Mouse (Mus musculus) telencephalon, adult 2 months (tissue): ENCODE data around the gene Helz2.

Source experiments
- DNase-seq: peaks from one replicate; pipeline ENCODE4 v3.0.0-alpha.2; 2011; ENCODE audit warnings: low read depth, low spot score

Gene Helz2

DNA sequence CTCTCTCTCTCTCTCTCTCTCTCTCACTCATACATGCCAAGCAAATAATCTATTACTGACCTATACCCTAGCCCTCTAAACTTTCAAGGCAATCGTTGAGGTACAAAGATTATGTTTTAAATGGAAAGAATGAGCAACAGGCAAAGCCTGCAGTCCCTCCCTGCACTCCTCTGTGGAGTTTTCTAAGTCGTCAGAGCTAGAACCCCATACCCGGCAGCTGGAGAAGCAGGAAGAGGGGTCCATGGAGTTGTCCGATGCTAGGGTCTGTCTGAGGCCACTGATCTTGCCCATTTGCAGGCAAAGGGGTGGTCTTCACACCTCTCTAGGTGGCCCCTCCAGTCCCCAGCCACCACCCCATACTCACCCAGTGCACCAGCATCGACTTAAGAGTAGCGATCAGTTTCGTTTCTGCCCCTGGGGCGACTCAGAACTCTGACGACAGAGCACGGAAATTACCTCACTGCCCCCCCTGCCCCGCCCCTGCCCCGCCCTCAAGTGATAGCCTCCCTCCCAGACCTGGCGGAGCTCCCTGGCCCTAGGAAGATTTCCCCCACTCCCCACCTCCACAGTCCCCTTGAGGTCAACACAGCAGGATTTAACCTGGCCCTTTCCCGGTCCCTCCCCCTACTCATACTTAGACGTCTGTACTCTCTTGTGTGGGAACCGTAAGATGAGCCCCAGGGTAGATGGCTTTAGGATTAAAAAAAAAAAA, at the start of gene Helz2:
Gene Helz2, minus strand, starts transcription at position 426 of the 712 bp plus-strand sequence.
- DNase-seq, result no peak

DNA sequence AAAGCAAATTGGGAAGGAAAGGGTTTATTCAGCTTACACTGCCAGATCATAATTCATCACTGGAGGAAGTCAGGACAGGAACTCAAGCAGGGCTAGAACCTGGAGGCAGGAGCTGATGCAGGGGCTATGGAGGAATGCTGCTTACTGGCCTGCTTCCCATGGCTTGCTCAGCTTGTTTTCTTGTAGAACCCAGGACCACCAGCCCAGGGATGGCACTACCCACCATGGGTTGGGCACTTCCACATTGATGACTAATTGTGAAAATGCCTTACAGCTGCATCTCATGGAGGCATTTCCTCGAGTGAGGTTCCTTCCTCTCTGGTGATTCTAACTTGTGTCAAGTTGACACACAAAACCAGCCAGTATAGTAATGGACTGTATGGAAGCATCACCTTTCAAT, 49.1 kb upstream of the Helz2 start:
- DNase-seq, result no peak

DNA sequence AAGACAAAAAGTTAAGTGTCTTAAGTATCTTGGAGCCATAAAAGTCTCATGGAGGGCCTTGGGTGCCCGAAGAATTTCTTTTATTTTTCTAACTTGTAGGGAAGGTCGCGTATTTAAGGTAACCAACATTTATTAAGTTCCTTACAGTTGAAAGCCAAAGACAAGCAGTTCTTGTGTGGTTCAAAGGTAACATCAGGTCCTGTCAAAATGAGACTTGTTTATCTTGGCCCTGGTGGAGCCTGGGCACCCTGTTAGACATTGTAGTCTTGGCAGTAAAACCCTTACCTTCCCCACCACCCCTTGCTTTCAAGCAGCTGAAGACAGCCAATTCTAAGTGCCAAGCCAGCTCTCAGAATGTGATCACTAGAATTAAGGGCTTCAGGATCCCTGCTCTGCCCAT, 46.9 kb upstream of the Helz2 start:
- DNase-seq, result no peak

DNA sequence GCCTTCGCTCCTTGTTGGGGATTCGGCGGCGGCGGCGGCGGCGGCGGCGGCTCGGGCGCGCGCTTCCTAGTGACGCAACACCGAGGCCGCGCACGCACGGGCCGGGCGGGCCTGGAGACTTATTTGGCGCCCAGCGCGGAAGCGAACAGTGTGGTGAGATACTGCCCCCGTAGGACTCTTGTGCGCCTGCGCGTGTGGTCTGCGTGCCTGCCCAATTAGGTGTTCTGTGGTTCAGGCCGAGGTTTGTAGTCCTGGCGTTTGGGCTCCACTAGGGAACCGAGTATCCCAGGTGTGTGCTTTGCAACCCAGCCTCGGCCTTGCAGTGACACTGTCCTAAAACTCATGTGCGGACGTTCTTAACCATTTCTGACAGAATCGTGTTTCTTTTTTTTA, 46.1 kb upstream of the Helz2 start, which contains the start of gene Gmeb2:
Gene Gmeb2, minus strand, starts transcription at position 78 of the 393 bp plus-strand sequence.
- peak; percentile 93 for DNase-seq

DNA sequence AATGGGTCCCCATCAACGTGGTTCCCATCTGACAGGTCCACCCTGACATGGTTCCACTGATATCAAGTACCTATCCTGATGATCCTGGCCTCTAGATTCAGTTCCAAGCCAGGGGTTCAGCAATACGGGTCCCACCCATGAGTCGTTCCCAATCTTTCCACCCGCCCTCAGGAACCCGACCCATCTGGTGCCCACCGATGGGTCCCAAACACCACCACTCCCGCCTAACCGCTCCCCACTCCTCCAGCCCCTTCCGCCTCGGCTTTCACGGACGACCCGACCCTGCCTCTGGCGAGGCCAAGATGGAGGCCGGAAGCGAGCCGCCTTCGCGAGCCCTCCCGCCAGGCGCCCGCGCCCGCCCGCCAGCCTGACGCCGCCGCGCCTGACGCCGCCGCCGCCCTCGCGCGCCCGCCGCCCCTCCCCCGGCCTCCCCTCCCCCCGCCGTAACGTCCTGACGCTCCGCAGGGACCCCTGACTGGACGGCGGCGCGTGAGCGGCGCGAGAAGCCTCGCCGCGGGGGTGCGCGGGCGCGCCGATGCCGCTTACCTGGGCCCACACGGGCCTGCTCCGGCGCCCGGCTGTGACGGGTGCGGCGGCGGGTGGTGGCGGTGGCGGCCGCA, 45.6 kb upstream of the Helz2 start:
- peak; percentile 31 for DNase-seq

DNA sequence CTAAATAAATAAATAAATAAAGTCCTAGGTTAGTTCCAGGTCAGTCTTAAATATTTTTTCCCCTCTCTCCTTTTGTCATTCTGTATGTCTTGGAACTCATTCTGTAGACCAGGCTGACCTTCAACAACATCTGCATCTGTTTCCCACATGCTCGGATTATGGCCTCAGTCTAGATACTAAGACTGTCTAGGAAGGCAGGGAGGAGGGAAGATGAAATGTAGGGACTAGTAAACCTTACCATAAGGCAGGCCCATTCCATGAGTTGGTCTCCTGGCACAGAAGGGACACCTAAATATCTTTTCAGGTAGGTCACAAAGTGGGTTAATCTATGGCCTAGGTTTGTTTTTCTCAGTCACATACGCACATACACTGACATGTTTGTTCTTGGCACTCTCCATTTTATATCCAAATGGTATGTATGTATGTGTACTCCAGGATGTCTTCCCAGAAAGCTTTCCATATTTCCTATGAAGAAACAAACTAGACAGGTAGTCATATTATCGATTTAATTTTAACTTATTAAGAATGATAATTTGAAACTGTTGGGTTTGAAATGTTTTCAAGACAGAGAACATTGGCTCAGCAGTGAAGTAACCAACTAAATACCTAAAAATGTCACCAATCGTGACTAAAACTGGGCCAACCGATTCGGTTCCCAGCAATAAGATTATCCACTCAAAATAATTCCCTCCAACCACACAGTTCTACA, 45.0 kb upstream of the Helz2 start:
- DNase-seq, result no peak

DNA sequence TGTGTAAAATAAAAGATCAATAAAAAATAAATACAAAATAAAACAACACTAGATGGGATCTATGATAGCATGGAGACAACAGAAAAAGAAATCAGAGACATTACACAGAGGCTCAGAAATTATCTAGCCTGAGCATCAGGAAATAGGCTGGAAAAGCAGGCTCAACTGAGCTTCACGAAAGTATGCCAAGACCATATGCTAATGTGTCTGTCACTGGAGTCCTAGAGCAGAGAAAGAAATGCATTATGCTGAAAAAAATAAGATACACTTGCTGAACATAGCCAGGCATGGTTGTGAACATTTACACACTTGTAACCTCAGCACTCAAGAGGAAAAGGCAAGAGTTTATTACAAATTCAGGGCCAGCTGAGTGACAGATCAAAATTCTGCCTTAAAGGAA, 38.1 kb upstream of the Helz2 start:
- DNase-seq, result no peak

DNA sequence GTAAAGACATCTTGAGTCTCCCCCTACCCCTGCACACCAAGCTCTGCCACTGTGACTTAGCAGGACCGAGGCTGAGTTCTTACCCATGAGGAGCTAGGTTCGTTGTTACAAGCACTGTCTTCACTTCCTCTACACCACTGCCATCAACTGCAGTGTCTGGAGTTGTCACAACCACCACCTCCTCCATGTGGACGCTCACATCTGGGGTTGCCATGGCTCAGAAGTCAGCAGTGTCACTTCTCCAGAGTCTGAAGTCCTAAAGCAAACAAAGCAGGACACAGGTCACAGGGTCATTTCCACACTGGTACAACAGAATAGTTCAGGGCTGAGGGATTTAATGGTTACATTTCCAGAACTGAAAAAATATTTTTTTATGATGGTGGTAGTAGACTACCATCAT, 36.0 kb upstream of the Helz2 start:
- DNase-seq, result no peak

DNA sequence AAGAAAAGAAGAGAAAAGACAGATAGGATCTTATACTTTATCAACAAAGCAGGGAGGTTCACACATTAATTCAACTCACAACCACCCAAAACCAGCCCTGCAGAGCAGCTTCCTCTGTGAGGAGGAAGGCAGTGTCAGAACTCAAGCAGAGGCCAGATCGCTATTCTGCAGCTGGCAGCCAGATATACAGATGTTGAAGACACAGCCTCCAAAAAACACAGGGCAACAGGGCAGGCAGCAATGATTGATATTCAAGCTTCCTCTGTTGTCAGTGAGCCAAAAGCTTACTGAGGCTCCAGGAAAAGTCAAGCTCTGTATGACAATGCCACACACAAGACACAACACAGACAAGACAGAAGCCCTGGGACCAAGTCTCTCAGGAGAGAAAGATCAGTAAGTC, 34.9 kb upstream of the Helz2 start:
- no peak for DNase-seq

DNA sequence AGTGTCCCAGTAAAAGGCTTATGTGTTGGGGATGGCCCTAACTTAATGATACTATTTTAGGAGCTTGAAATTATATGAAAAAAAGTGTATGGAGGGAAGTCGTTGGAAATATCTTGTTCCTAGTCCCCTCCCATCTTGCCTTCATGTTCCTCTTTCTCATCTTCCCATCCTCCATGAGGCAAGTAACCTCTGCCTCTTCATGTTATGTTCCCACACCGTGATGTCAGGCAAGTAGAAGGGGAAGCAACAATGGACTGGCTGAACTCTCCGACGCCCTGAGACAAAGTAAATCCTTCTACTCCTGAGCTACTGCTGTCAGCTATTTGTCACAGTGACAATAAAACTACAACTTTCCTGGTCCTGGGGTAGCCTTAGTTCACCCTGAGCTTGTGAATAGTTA, 32.8 kb upstream of the Helz2 start:
- DNase-seq, result no peak

DNA sequence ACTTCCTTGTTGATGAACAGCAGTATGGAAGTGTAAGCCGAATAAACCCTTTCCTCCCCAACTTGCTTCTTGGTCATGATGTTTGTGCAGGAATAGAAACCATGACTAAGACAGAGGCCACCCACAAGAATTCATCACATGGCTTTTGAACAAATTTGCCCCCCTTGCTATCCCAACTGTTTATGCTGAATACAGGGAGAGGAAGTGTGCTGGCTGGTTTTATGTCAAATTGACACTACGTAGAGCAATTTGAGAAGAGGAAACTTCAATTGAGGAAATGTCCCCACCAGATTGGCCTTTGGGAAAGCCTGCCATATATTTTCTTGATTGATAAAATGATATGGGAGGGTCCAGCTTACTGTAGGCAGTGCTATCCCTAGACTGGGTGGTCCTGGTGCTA, 32.0 kb upstream of the Helz2 start:
- no peak for DNase-seq

DNA sequence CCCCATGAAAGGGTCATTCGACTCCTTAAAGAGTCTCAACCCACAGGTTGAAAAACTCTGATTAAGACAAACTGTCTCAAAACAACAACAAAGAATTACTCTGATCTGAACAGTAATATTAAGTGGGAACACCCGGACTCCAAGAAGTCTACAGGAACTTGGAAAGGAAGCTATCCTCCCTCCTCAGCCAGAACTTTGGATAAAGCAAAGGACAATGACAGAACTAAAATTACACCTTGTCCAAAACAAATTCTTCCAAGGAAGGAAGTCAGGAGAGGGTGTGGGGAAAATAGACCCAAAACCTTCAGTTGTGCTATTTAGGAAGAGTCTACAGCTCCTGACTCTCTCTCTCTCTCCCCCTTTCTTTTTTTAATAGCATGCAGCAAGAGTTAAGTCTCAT, 30.3 kb upstream of the Helz2 start:
- DNase-seq, result no peak

DNA sequence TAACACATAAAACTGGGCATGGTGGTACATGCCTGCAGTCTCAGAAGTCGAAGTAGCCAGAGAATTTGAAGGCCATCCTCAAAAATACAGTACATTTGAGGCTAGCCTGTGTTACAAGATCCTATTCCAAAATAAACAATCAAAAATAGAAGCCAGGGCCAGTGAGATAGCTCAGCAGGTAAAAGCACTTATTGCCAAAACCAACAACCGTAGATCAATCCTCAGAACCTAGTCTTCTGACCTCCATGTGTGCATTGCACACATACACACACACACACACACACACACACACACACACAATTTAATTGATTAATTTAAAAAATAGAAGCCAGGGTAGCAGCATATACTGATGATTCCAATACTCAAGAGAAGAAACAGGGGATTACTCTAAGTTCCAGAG, 25.0 kb upstream of the Helz2 start:
- no peak for DNase-seq

DNA sequence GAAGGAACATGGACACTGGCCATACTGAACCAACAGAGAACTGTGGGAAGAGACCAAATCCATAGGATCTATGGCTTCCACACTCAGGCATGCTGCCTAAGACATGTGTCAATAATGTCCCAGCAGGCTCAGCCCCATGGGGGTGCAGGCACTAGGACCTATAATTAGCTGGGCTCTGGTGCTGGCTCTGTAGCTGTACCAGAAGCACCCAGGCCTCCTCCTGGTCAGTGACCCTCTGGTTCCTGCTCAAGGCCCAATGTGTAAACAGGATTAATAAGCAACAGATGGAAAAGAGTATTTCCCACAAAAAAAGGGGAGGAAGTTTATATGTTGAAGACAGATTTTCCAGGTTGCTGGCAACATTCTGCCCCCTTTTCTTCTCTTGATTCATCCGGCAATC, 11.4 kb upstream of the Helz2 start:
- DNase-seq, result no peak

DNA sequence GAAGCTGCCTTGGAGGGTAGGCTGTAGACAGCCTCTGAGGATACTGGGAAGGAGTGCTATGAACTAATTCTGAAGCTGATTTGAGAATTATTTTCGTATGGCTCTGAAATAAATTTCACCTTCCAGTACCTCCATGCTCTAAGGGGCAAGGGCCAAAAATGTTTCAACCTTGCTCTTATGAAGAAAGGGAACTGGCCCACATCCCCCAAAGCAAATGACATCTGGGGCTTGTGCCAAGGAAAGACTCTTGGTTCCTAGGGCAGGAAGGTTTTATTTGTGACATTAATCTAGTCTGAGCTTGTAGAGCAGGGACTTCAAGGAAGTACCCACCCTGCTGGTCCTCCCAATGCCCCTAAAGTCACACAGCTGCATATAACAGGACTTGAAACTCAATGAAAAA, 10.0 kb upstream of the Helz2 start:
- no peak for DNase-seq

DNA sequence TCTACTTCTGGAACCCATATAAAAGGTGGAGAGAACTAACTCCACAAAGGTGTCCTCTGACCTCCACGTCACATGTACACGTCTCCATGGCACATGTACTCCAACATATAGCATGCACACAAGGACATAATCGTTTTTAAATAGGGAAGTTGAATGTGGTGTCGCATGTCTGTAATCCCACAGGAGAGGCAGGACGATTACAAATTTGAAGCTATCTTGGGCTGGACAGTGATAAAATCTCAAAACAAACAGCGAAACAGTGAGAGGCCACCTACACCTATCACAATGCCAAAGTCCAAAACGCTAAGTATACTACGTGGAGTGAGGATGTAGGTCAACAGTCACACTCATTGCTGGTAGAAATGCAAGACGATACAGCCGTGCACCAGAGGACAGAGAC, 7.4 kb upstream of the Helz2 start:
- no peak for DNase-seq

DNA sequence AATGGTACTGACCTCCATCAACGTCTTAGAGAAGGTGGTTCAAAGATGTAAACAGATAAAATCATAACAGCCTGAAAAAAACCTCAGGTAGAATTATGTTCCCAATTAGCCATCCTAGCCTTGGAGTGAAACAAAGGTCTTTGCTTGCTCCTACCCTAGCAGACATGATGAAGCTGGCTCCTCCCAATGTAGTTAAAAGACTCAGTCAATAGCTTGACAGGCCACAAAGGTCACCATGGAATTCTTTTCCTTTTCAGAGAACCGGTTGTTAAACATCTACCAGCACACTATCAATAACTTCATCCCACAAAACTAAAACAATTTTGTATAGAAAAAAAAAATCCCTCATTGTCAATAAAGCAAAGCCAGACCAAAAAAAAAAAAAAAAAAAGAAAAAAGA, 3.2 kb upstream of the Helz2 start:
- no peak for DNase-seq

DNA sequence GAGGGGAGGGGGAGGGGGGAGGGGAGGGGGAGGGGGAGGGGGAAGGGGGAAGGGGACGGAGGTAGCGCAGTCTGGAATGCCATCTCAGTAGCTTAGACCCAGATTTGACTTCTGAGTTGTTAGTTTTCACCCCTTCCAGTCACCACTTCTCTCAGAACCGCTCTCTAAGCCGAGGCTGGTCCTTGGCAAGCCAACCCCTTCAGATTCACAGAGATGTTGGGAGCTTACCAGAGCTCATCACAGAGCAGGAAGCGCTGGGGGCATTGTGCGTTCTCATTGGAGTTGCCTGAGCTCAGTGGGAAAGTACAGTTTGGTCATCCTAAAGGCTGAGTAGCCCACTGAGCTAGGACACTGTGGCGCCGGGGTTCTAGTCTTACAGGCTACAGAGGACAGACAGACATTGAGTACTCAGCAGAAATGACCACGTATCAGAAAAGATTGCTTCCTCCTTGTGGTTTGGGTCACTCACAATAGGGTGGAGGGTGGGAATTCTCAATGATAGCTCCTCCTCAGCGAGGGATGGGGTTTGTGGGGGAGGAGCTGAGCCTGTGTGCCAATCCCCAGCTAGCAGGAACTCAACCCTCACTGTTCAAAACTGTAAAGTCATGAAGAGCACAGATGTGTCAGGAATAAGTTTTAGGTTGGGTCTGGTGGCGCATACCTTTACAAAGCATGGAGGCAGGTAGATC, 2.0 kb upstream of the Helz2 start:
- DNase-seq, result no peak

DNA sequence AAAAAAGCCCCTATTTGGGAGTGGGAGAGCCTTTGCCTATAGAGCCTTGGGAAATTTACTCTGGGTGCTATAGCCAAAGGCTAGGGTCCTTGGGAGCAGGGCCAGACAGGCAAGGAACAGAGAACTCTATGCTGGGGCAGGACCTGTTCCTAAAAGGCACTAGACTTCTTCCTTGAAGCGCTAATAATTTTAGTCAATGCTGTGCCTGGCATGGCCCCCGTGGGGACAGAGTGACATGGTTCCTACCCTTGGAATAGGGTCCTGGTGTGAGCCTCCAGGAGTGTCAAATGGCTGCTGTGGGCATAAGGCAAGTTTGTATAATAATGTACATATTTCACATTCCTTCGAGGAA, 463 bp upstream of the Helz2 start:
- DNase-seq, result no peak

DNA sequence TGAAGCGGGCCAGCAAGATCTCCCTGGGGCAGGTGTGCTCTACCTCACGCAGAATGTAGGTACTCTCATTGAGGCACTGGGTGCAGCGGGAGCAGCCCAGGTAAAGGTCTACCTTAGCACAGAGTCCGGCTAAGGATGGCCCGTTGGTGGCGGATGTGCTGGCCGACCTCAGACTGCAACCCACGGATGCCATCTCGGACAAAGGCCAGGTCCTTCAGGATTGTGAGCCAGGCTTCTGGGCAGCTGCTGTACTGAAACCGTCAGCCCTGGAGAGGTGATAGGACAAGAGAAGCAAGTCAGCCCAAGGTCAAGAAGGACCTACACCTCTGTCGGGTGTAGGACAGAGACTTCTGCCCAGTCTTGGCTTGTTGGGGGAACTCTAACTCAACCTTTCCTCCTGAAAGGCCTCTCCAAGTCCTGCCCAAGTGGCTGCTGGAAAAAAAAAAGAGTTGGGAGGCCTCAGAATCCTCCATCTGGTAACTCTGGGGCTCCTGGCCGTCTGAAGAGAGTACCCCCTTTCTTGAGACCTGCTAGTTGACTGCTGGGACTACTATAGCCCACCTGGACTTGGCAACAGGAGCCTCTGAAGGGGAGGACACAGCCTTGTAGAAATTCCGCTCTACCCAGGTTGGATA, 904 bp downstream of the Helz2 start:
- DNase-seq, result no peak

DNA sequence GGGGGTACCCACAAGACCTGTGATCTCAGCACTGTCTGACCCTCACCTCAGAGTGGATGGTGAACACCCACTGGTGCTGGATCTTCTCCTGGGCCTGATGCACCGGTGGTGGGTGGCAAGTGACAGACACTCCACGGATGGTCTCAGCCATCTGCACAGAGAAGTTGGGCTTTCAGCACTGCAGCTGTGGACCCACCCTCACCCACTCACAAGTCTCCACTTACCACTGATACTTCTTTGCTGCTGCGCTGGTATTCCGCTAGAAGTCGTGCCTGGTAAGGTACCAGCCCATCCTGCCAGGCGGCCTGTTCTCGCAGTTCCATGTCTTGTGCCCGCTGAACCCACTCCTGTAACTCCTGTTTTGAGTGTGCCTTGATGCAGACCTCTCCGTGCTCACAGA, 2.6 kb downstream of the Helz2 start:
- no peak for DNase-seq

DNA sequence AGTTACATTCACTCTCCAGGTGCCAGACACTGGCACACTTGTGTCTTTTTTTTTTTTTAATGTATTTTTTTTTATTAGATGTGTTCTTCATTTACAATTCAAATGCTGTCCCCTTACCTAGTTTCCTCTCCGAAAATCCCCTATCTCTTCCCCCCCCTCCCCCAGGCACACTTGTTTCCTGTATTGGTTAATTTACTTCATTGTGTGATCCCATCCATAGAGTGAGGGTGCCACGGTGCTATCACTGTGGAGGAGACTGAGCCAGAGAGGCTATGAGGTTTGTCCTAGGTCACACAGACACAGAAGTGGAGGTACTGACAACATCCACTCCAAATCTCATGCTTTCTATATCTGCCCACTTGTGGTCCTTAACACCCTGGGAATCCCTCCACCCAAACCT, 3.0 kb downstream of the Helz2 start:
- DNase-seq, result no peak
